Mouse (Mus musculus) liver, adult 2 months (tissue): ENCODE measurements around the gene Abhd15.

Experiments
- CTCF ChIP-seq: fragments of 200-500 bp; IDR thresholded peaks from 2 replicates; pipeline ENCODE4 v1.5.1; 2011; ENCODE audit warnings: low read depth, low read length, control low read depth
- POLR2A ChIP-seq: fragments of 200-500 bp; IDR thresholded peaks from 2 replicates; pipeline ENCODE4 v1.6.1; 2011; ENCODE audit warnings: low read length, control low read depth; ENCODE audit not compliant: insufficient read depth; ENCODE audit errors: extremely low read depth

DNA sequence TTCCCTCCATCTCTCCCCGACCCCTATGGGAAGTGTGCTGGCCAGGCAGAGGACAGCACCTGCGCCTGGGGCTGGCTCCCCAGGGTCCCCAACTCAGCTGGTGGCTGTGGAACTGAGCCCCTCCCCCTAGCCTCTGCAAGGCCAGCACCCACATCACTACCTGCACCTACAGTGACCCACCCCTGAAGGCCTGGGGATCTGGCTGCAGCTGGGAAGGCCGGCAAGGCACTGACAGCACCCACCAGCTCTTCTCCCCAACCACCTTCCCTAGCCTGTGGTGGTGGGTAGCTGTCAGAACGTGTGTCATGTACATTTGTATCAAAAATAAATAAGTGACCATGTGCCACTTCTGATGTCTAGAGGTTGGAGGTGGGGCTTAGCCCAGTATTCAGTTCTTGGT, 7.5 kb upstream of the Abhd15 start:
- TF ChIP-seq CTCF (no peak), POLR2A (no peak)
